Mouse (Mus musculus): Measurements from ENCODE around the gene Dtnb. TPM values are rescaled to one million over a fixed set of nuclear protein-coding genes. Genes with fewer than 3 reads are reported as not detected.

Dtnb gene
- polyA plus RNA-seq, 1 experiment from 2014 or later, result 42.4 TPM

GRCm38 (mm10) chr12:3799551-3799950, 227.4 kb downstream of the Dtnb start:
- Histone ChIP-seq H3K9ac (ENCODE audit: low read length) (no peak overlapping the region), H3K27ac (ENCODE audit: low read depth, low read length) (no peak overlapping the region), H3K9me3 (ENCODE audit: control insufficient read depth, low read length) (no peaks in the 10 kb centered on the region), H3K4me2 (ENCODE audit: low read depth) (no peak overlapping the region), H3K4me1 (ENCODE audit: control insufficient read depth, insufficient read depth, low read length) (no peaks in the 10 kb centered on the region), H3K36me3 (ENCODE audit: control insufficient read depth, insufficient read depth, low read length) (no peaks in the 10 kb centered on the region), H3K4me3 (ENCODE audit: low read depth, low read length) (no peak overlapping the region), H3K27me3 (ENCODE audit: control insufficient read depth, insufficient read depth, low read length) (no peaks in the 10 kb centered on the region)
- WGBS, result 78% methylated on average over 1 of the region's 1 CpGs
- ATAC-seq (ENCODE audit: insufficient read depth, low FRiP score, low TSS enrichment) (no peak), DNase-seq (ENCODE audit: low spot score) (no peak)

- no peaks in the 10 kb centered on the region for H3K27me3 ChIP-seq (ENCODE audit: control insufficient read depth, insufficient read depth, low read length)
- ATAC-seq (ENCODE audit: insufficient read depth, low FRiP score, low TSS enrichment), result peak; percentile 30; the same call in 1 of the 2 replicates
Observed at GRCm38 (mm10) chr12:3805852-3806251, 233.7 kb downstream of the Dtnb start, which contains the start of gene Dnmt3a. Dnmt3a (plus strand) TSS chr12:3806007.

GRCm38 (mm10) chr12:3806271-3806684, 234.1 kb downstream of the Dtnb start:
- peak overlapping the region; percentile 87 for H3K4me2 ChIP-seq (ENCODE audit: low read depth)
- DNase-seq (ENCODE audit: low spot score), result peak; percentile 81
- H3K36me3 ChIP-seq (ENCODE audit: control insufficient read depth, insufficient read depth, low read length), result no peaks in the 10 kb centered on the region
- no peaks in the 10 kb centered on the region for H3K9me3 ChIP-seq (ENCODE audit: control insufficient read depth, low read length)
- H3K27me3 ChIP-seq (ENCODE audit: control insufficient read depth, insufficient read depth, low read length), result no peaks in the 10 kb centered on the region
- peaks cover 10% of the 10 kb centered on the region for H3K4me1 ChIP-seq (ENCODE audit: control insufficient read depth, insufficient read depth, low read length)
- peak; percentile 88 for ATAC-seq (ENCODE audit: insufficient read depth, low FRiP score, low TSS enrichment)
- peak overlapping the region; percentile 85 for H3K4me3 ChIP-seq (ENCODE audit: low read depth, low read length)
- peak overlapping the region; percentile 76; the same call in 1 of the 2 replicates for H3K27ac ChIP-seq (ENCODE audit: low read depth, low read length)
- under 1% methylated on average over 23 of the region's 41 CpGs for WGBS
- H3K9ac ChIP-seq (ENCODE audit: low read length), result peak overlapping the region; percentile 89

More at GRCm38 (mm10) chr12:3805852-3806251, 233.7 kb downstream of the Dtnb start, which contains the start of gene Dnmt3a:
- peak within 1 kb of the TSS; percentile 85 for H3K4me3 ChIP-seq (ENCODE audit: low read depth, low read length)
- WGBS, result 15% methylated on average over 4 of the region's 4 CpGs
- peaks cover 10% of the 10 kb centered on the region for H3K4me1 ChIP-seq (ENCODE audit: control insufficient read depth, insufficient read depth, low read length)
- no peaks in the 10 kb centered on the region for H3K9me3 ChIP-seq (ENCODE audit: control insufficient read depth, low read length)
- peak within 1 kb of the TSS; percentile 87 for H3K4me2 ChIP-seq (ENCODE audit: low read depth)
- H3K9ac ChIP-seq (ENCODE audit: low read length), result peak within 1 kb of the TSS; percentile 89
- DNase-seq (ENCODE audit: low spot score), result no peak
- peak within 1 kb of the TSS; percentile 76 for H3K27ac ChIP-seq (ENCODE audit: low read depth, low read length)
- H3K36me3 ChIP-seq (ENCODE audit: control insufficient read depth, insufficient read depth, low read length), result no peaks in the 10 kb centered on the region

DNA sequence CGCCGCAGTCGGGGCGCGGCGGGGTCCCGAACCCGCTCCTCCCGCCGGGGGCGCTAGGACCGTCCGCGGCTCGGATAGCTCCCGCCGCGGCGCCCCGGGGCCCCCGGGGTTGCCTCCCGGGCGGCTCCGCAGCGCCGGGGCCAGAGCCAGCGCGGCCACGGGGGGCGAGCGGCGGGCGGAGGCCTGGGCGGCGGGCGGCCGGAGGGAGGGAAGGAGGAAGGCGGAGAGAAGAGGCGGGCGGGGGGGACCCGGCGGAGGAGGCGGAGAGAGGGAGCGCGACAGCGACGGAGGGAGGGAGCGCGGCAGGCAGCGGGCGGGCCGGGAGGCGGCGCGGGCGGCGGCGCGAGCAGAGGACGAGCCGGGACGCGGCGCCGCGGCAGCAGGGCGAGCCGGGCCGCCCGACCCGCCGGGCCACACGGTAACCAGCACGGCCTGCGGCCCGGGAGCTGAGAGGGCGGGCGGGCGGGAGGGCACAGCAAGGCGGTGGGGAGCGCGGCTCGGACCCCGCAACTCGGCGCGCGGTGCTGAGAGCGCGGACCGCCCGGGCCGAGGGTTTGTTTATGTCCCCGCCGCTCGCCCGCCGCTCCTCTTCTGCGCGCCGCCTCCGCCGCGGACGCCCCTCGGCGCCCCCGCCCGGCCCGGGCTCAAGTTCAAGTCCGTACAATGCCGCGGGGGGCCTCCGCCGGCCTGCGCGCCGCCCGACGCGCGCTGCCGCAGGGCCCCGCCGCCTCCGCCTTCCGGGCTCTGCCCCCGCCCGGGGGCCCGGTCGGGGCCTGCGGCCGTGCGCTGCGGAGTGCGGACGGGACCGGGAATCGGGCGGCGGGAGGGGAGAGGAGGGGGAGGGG, 234.7 kb downstream of the Dtnb start:
- H3K36me3 ChIP-seq (ENCODE audit: control insufficient read depth, insufficient read depth, low read length), result no peaks in the 10 kb centered on the region
- no peaks in the 10 kb centered on the region for H3K27me3 ChIP-seq (ENCODE audit: control insufficient read depth, insufficient read depth, low read length)
- WGBS, result 0% methylated on average over 19 of the region's 141 CpGs
- H3K9me3 ChIP-seq (ENCODE audit: control insufficient read depth, low read length), result no peaks in the 10 kb centered on the region
- peak; percentile 60 for DNase-seq (ENCODE audit: low spot score)
- H3K9ac ChIP-seq (ENCODE audit: low read length), result peak overlapping the region; percentile 89
- peak overlapping the region; percentile 76 for H3K27ac ChIP-seq (ENCODE audit: low read depth, low read length)
- H3K4me3 ChIP-seq (ENCODE audit: low read depth, low read length), result peak overlapping the region; percentile 85
- H3K4me1 ChIP-seq (ENCODE audit: control insufficient read depth, insufficient read depth, low read length), result peaks cover 13% of the 10 kb centered on the region
- peak; percentile 38 for ATAC-seq (ENCODE audit: insufficient read depth, low FRiP score, low TSS enrichment)
- H3K4me2 ChIP-seq (ENCODE audit: low read depth), result peak overlapping the region; percentile 87

DNA sequence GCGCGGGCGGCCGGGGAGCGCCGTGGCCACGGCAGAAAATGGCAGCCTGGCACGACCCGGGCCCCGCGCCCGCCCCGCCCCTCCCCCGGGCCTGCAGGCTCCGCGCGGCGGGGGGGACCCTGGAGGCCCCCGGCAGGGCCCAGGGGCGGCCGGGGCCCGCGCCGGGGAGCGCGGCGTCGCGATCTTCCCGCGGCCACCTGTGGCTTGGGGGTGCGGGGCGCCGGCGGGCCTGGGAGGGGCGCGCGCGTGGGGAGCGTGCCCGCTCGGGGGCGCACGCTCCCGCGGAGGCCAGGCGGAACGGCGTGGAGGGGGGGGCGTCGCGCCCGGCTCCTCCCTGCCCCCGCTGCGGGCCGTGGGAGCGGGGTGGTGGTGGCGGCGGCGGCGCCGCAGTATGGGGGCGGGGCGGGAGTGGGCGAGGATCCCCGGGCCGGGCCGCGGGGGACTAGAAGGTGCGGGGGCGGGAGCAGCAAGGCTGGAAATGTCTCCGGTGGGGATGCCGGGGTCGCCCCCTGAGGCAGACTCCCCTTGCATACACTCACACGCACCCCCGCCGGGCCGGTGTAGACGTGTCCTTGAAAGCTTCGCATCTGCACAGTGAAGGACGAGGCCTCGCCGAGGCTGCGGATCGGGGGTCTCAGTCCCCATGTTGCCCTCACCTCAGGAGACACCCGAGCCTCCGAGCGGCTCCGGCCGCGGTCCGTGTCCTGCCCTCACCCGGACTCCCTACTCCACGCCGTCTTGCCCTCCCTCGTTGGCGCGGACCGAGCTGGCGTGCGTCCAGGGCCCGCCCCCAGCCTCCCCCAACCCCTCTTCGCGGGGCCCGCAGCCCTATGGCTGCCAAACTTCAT, 235.6 kb downstream of the Dtnb start:
- Histone ChIP-seq H3K9me3 (ENCODE audit: control insufficient read depth, low read length) (no peaks in the 10 kb centered on the region), H3K9ac (ENCODE audit: low read length) (peak overlapping the region; percentile 89), H3K36me3 (ENCODE audit: control insufficient read depth, insufficient read depth, low read length) (no peaks in the 10 kb centered on the region), H3K4me2 (ENCODE audit: low read depth) (peak overlapping the region; percentile 87), H3K4me1 (ENCODE audit: control insufficient read depth, insufficient read depth, low read length) (peaks cover 13% of the 10 kb centered on the region), H3K27me3 (ENCODE audit: control insufficient read depth, insufficient read depth, low read length) (no peaks in the 10 kb centered on the region), H3K27ac (ENCODE audit: low read depth, low read length) (peak overlapping the region; percentile 76), H3K4me3 (ENCODE audit: low read depth, low read length) (peak overlapping the region; percentile 85)
- under 1% methylated on average over 56 of the region's 105 CpGs for WGBS
- DNase-seq (ENCODE audit: low spot score) (peak; percentile 55), ATAC-seq (ENCODE audit: insufficient read depth, low FRiP score, low TSS enrichment) (peak; percentile 52)

- Histone ChIP-seq H3K4me2 (ENCODE audit: low read depth) (peak overlapping the region; percentile 87), H3K27ac (ENCODE audit: low read depth, low read length) (no peak overlapping the region; the same call in 1 of the 2 replicates), H3K27me3 (ENCODE audit: control insufficient read depth, insufficient read depth, low read length) (no peaks in the 10 kb centered on the region), H3K4me3 (ENCODE audit: low read depth, low read length) (peak overlapping the region; percentile 85), H3K9me3 (ENCODE audit: control insufficient read depth, low read length) (no peaks in the 10 kb centered on the region), H3K36me3 (ENCODE audit: control insufficient read depth, insufficient read depth, low read length) (no peaks in the 10 kb centered on the region), H3K4me1 (ENCODE audit: control insufficient read depth, insufficient read depth, low read length) (peaks cover 13% of the 10 kb centered on the region), H3K9ac (ENCODE audit: low read length) (peak overlapping the region; percentile 89)
- WGBS, result 9% methylated on average over 9 of the region's 10 CpGs
- ATAC-seq (ENCODE audit: insufficient read depth, low FRiP score, low TSS enrichment) (no peak), DNase-seq (ENCODE audit: low spot score) (peak; percentile 41)
Observed at GRCm38 (mm10) chr12:3808396-3808981, 236.3 kb downstream of the Dtnb start.

- Histone ChIP-seq H3K27ac (ENCODE audit: low read depth, low read length) (no peak overlapping the region), H3K4me3 (ENCODE audit: low read depth, low read length) (no peak overlapping the region), H3K4me1 (ENCODE audit: control insufficient read depth, insufficient read depth, low read length) (peaks cover 13% of the 10 kb centered on the region), H3K36me3 (ENCODE audit: control insufficient read depth, insufficient read depth, low read length) (no peaks in the 10 kb centered on the region), H3K9me3 (ENCODE audit: control insufficient read depth, low read length) (no peaks in the 10 kb centered on the region), H3K27me3 (ENCODE audit: control insufficient read depth, insufficient read depth, low read length) (no peaks in the 10 kb centered on the region), H3K4me2 (ENCODE audit: low read depth) (no peak overlapping the region), H3K9ac (ENCODE audit: low read length) (no peak overlapping the region)
- WGBS, result 85% methylated on average over 7 of the region's 7 CpGs
- DNase-seq (ENCODE audit: low spot score) (no peak), ATAC-seq (ENCODE audit: insufficient read depth, low FRiP score, low TSS enrichment) (no peak)
Observed at GRCm38 (mm10) chr12:3809520-3810180, 237.5 kb downstream of the Dtnb start.

GRCm38 (mm10) chr12:3810455-3810854, 238.3 kb downstream of the Dtnb start:
- ATAC-seq (ENCODE audit: insufficient read depth, low FRiP score, low TSS enrichment) (no peak), DNase-seq (ENCODE audit: low spot score) (no peak)
- no peaks in the 10 kb centered on the region for H3K36me3 ChIP-seq (ENCODE audit: control insufficient read depth, insufficient read depth, low read length)
- no peaks in the 10 kb centered on the region for H3K9me3 ChIP-seq (ENCODE audit: control insufficient read depth, low read length)
- peaks cover 13% of the 10 kb centered on the region for H3K4me1 ChIP-seq (ENCODE audit: control insufficient read depth, insufficient read depth, low read length)
- no peaks in the 10 kb centered on the region for H3K27me3 ChIP-seq (ENCODE audit: control insufficient read depth, insufficient read depth, low read length)
- no peak overlapping the region for H3K27ac ChIP-seq (ENCODE audit: low read depth, low read length)
- H3K4me3 ChIP-seq (ENCODE audit: low read depth, low read length), result no peak overlapping the region
- 34% methylated on average over 4 of the region's 4 CpGs for WGBS
- H3K9ac ChIP-seq (ENCODE audit: low read length), result no peak overlapping the region
- no peak overlapping the region for H3K4me2 ChIP-seq (ENCODE audit: low read depth)
